Mouse (Mus musculus) heart, embryonic 11.5 days (tissue): ENCODE data around the gene Mex3a. TPM values are rescaled to one million over a fixed set of nuclear protein-coding genes. Genes with fewer than 3 reads are reported as not detected.

Experiments used
- ATAC-seq: fragments of 200-750 bp; cut with Nextera tagmentation; replicated peaks from 2 replicates; pipeline ENCODE4 v1.8.0; 2017; ENCODE audit warnings: moderate library complexity; ENCODE audit not compliant: insufficient number of reproducible peaks, low FRiP score, low TSS enrichment
- H3K27ac ChIP-seq: fragments of 300-500 bp; sonication (generic); 2 replicates; pipeline ENCODE4 v1.5.1; 2014; ENCODE audit warnings: mild to moderate bottlenecking, low read depth, low read length
- H3K27me3 ChIP-seq: fragments of 300-500 bp; sonication (generic); 2 replicates; pipeline ENCODE4 v1.6.1; 2014; ENCODE audit warnings: mild to moderate bottlenecking, low read length, mixed read lengths; ENCODE audit not compliant: control insufficient read depth, insufficient read depth
- H3K36me3 ChIP-seq: fragments of 300-500 bp; sonication (generic); 2 replicates; pipeline ENCODE4 v1.6.1; 2014; ENCODE audit warnings: mild to moderate bottlenecking, low read length, moderate library complexity, mixed read lengths; ENCODE audit not compliant: control insufficient read depth, insufficient read depth
- H3K4me1 ChIP-seq: fragments of 300-500 bp; sonication (generic); 2 replicates; pipeline ENCODE4 v1.6.1; 2014; ENCODE audit warnings: low read length; ENCODE audit not compliant: control insufficient read depth, insufficient read depth
- H3K4me2 ChIP-seq: fragments of 300-500 bp; sonication (generic); 2 replicates; pipeline ENCODE4 v1.6.1; 2014; ENCODE audit warnings: mild to moderate bottlenecking, moderate library complexity
- H3K4me3 ChIP-seq: fragments of 300-500 bp; sonication (generic); 2 replicates; pipeline ENCODE4 v1.5.1; 2014; ENCODE audit warnings: low read depth, low read length
- H3K9ac ChIP-seq: fragments of 300-500 bp; sonication (generic); 2 replicates; pipeline ENCODE4 v1.6.1; 2014; ENCODE audit warnings: mild to moderate bottlenecking, low read depth, low read length, moderate library complexity
- H3K9me3 ChIP-seq: fragments of 300-500 bp; sonication (generic); replicated peaks from 2 replicates; pipeline ENCODE4 v1.6.1; 2016; ENCODE audit warnings: low read length; ENCODE audit not compliant: control insufficient read depth
- WGBS: fragments of 180-500 bp; shearing (Covaris S2); extraction: QIAGEN DNeasy Blood & Tissue Kit; methylation state at CpG from one replicate; pipeline ENCODE4 v1.1.7; 2014; ENCODE audit not compliant: insufficient replicate concordance; 5-methylcytosine and 5-hydroxymethylcytosine counted together
- polyA plus RNA-seq: library from polyadenylated mRNA; unstranded; fragments of >200 nt; fragmentation: Nextera tagmentation; extraction: Ambion mirVana; gene quantifications from 2 replicates; pipeline ENCODE4 v1.2.1, GENCODE M21; 2014

The Mex3a gene
- polyA plus RNA-seq, 1 experiment from 2014 or later = 16.9 TPM

- ATAC-seq = peak; percentile 85
- Histone ChIP-seq H3K4me1 (peaks cover 32% of the 10 kb centered on the region), H3K4me3 (peak overlapping the region; percentile 89), H3K9ac (peak overlapping the region; percentile 88), H3K9me3 (no peaks in the 10 kb centered on the region), H3K4me2 (peak overlapping the region; percentile 100), H3K27ac (peak overlapping the region; percentile 82), H3K36me3 (no peaks in the 10 kb centered on the region), H3K27me3 (no peaks in the 10 kb centered on the region)
- WGBS = under 1% methylated on average over 51 of the region's 55 CpGs
Measured at GRCm38 (mm10) chr3:88502641-88503504, 29.3 kb upstream of the Mex3a start.

- 0 out of 2 replicates have a peak overlapping the region, but pooled peaks have one; percentile 7 for H3K27ac ChIP-seq
- peak overlapping the region; percentile 100 for H3K4me2 ChIP-seq
- ATAC-seq = no peak
- no peaks in the 10 kb centered on the region for H3K36me3 ChIP-seq
- no peaks in the 10 kb centered on the region for H3K9me3 ChIP-seq
- no peak overlapping the region for H3K9ac ChIP-seq
- H3K27me3 ChIP-seq = no peaks in the 10 kb centered on the region
- H3K4me3 ChIP-seq = peak overlapping the region; percentile 89
- peaks cover 32% of the 10 kb centered on the region for H3K4me1 ChIP-seq
- 7% methylated on average over 4 of the region's 4 CpGs for WGBS
Measured at GRCm38 (mm10) chr3:88503505-88503863, 28.7 kb upstream of the Mex3a start.

GRCm38 (mm10) chr3:88503881-88504746 is 28.1 kb upstream of the Mex3a start:
- no peaks in the 10 kb centered on the region for H3K27me3 ChIP-seq
- H3K4me3 ChIP-seq = no peak overlapping the region
- WGBS = 50% methylated on average over 8 of the region's 8 CpGs
- no peak for ATAC-seq
- no peak overlapping the region; the same call in 1 of the 2 replicates for H3K4me2 ChIP-seq
- no peaks in the 10 kb centered on the region for H3K36me3 ChIP-seq
- H3K9me3 ChIP-seq = no peaks in the 10 kb centered on the region
- 0 out of 2 replicates have a peak overlapping the region, but pooled peaks have one; percentile 5 for H3K9ac ChIP-seq
- H3K4me1 ChIP-seq = peaks cover 32% of the 10 kb centered on the region
- no peak overlapping the region for H3K27ac ChIP-seq

GRCm38 (mm10) chr3:88505081-88505480 is 27.1 kb upstream of the Mex3a start:
- Histone ChIP-seq H3K27ac (no peak overlapping the region), H3K4me2 (no peak overlapping the region), H3K4me1 (peaks cover 37% of the 10 kb centered on the region), H3K9ac (no peak overlapping the region), H3K36me3 (no peaks in the 10 kb centered on the region), H3K9me3 (no peaks in the 10 kb centered on the region), H3K4me3 (no peak overlapping the region), H3K27me3 (no peaks in the 10 kb centered on the region)
- no peak for ATAC-seq
- 66% methylated on average over 6 of the region's 6 CpGs for WGBS

GRCm38 (mm10) chr3:88505765-88506164 is 26.4 kb upstream of the Mex3a start:
- Histone ChIP-seq H3K9me3 (no peaks in the 10 kb centered on the region), H3K4me2 (no peak overlapping the region), H3K36me3 (no peaks in the 10 kb centered on the region), H3K4me1 (peaks cover 36% of the 10 kb centered on the region), H3K9ac (no peak overlapping the region), H3K27me3 (no peaks in the 10 kb centered on the region), H3K27ac (no peak overlapping the region), H3K4me3 (no peak overlapping the region)
- no peak for ATAC-seq
- 53% methylated on average over 7 of the region's 7 CpGs for WGBS

- H3K27ac ChIP-seq = peak overlapping the region; percentile 87
- H3K4me1 ChIP-seq = peaks cover 31% of the 10 kb centered on the region
- H3K4me2 ChIP-seq = peak overlapping the region; percentile 68
- no peaks in the 10 kb centered on the region for H3K36me3 ChIP-seq
- WGBS = 68% methylated on average over 3 of the region's 3 CpGs
- no peak for ATAC-seq
- peak overlapping the region; percentile 41 for H3K4me3 ChIP-seq
- H3K27me3 ChIP-seq = no peaks in the 10 kb centered on the region
- peak overlapping the region; percentile 58 for H3K9ac ChIP-seq
- no peaks in the 10 kb centered on the region for H3K9me3 ChIP-seq
Measured at GRCm38 (mm10) chr3:88509250-88509649, 22.9 kb upstream of the Mex3a start.

- Histone ChIP-seq H3K36me3 (no peaks in the 10 kb centered on the region), H3K27me3 (no peaks in the 10 kb centered on the region), H3K4me2 (peak within 1 kb of the TSS; percentile 68), H3K27ac (peak within 1 kb of the TSS; percentile 87), H3K9me3 (no peaks in the 10 kb centered on the region), H3K9ac (peak within 1 kb of the TSS; percentile 58), H3K4me1 (peaks cover 32% of the 10 kb centered on the region), H3K4me3 (peak within 1 kb of the TSS; percentile 41)
- peak; percentile 90 for ATAC-seq
- under 1% methylated on average over 31 of the region's 31 CpGs for WGBS
Measured at GRCm38 (mm10) chr3:88509692-88510420, 22.3 kb upstream of the Mex3a start, which contains the start of gene Lmna. Lmna (minus strand) TSS chr3:88509956.
